Mouse (Mus musculus) brain, embryonic 14.5 days (tissue): Measurements from ENCODE around the gene Macrod2.

Experiments used
- CTCF ChIP-seq: fragments of 200-500 bp; IDR thresholded peaks from 2 replicates; pipeline ENCODE4 v1.5.1; 2012; ENCODE audit warnings: inconsistent platforms, mild to moderate bottlenecking, moderate library complexity, borderline replicate concordance; ENCODE audit not compliant: insufficient read depth, insufficient read length; ENCODE audit errors: extremely low read depth
- POLR2A ChIP-seq: fragments of 200-500 bp; IDR thresholded peaks from 2 replicates; pipeline ENCODE4 v1.6.1; 2012; ENCODE audit warnings: mild to moderate bottlenecking, inconsistent platforms, borderline replicate concordance; ENCODE audit not compliant: poor library complexity, insufficient read depth, insufficient read length, severe bottlenecking; ENCODE audit errors: extremely low read depth

DNA sequence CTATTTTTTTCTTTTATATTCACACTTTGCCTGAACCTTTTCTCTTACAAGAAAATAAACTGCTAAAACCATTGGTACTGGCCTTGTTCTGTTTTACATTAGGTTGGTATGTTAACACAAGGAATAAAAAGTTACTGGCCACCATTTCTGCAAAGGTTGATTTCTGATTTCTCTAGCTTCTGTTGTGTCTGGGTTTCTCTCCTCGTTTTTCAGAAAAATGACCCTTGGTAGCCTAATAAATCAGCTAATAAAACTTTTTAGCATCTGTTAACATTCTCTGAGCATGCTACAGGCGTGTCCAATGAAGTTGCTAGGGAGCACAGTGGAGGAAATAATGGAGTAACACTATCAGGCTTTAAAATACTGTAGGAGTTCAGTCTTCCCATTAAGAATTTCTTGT is 1161.6 kb downstream of the Macrod2 start:
- TF ChIP-seq CTCF, result no peak
- no peak for TF ChIP-seq POLR2A
